Mouse (Mus musculus): ENCODE results near the gene BC061237. TPM values are rescaled to one million over a fixed set of nuclear protein-coding genes. Genes with fewer than 3 reads are reported as not detected.
"Not testable (repeated sequence)": the region's sequence is repeated elsewhere in the genome, so short reads cannot be mapped to it uniquely, and the experiment has no call there.

Gene BC061237
- polyA plus RNA-seq (2012; rRNA removed), result not detected in 2 replicates

GRCm38 (mm10) chr14:44492163-44492562, at the start of gene BC061237:
TSS of gene BC061237 (plus strand) at chr14:44492463.
- WGBS, result 93% methylated on average over 1 of the region's 1 CpGs
- DNase-seq; H3K4me3 ChIP-seq (replicated peaks; ENCODE audit: extremely low read depth, low read depth, low read length); H3K4me1 ChIP-seq (ENCODE audit: control insufficient read depth, insufficient read depth, low read length): not testable (repeated sequence)

- not testable (repeated sequence) for H3K4me1 ChIP-seq (ENCODE audit: control insufficient read depth, insufficient read depth, low read length); H3K4me3 ChIP-seq (replicated peaks; ENCODE audit: extremely low read depth, low read depth, low read length); DNase-seq
- 76% methylated on average over 5 of the region's 5 CpGs for WGBS
Measured at GRCm38 (mm10) chr14:44517976-44518375, 25.7 kb downstream of the BC061237 start, which contains the start of gene Gm17093. TSS of gene Gm17093 (plus strand) at chr14:44518276.

- 77% methylated on average over 5 of the region's 5 CpGs for WGBS
- DNase-seq; H3K4me3 ChIP-seq (replicated peaks; ENCODE audit: extremely low read depth, low read depth, low read length); H3K4me1 ChIP-seq (ENCODE audit: control insufficient read depth, insufficient read depth, low read length): not testable (repeated sequence)
Measured at GRCm38 (mm10) chr14:44547961-44548360, 55.7 kb downstream of the BC061237 start.

Other genes with a start within 250 kb of the BC061237 start
- not detected in 2 replicates for gene Gm8220, start 206.9 kb upstream of the BC061237 start, polyA plus RNA-seq (2012; rRNA removed)
- gene Gm5930, start 153.9 kb upstream of the BC061237 start, polyA plus RNA-seq (2012; rRNA removed), result not detected in 2 replicates
- gene Gm8229, start 127.1 kb upstream of the BC061237 start, polyA plus RNA-seq (2012; rRNA removed), result not detected in 2 replicates
- gene Gm3371, start 81.8 kb upstream of the BC061237 start, polyA plus RNA-seq (2012; rRNA removed), result not detected in 2 replicates
- not detected in 2 replicates for gene Gm8232, start 58.8 kb upstream of the BC061237 start, polyA plus RNA-seq (2012; rRNA removed)
- not detected in 2 replicates for gene Gm17093, start 25.8 kb downstream of the BC061237 start, polyA plus RNA-seq (2012; rRNA removed)
- gene Gm8247, start 90.7 kb downstream of the BC061237 start, polyA plus RNA-seq (2012; rRNA removed), result not detected in 2 replicates
- not detected in 2 replicates for gene Gm5624, start 135.5 kb downstream of the BC061237 start, polyA plus RNA-seq (2012; rRNA removed)
- gene Gm8257, start 214.0 kb downstream of the BC061237 start, polyA plus RNA-seq (2012; rRNA removed), result not detected in 2 replicates